Mouse (Mus musculus): ENCODE data around the gene Rpl41. TPM values are rescaled to one million over a fixed set of nuclear protein-coding genes. Genes with fewer than 3 reads are reported as not detected.

Gene Rpl41
- polyA plus RNA-seq (2015; fragmentation: Nextera tagmentation; extraction: Ambion mirVana): 2,263 and 2,497 TPM in 2 replicates

GRCm38 (mm10) chr10:128548947-128549681 lies at the start of gene Rpl41:
Gene Rpl41 (minus strand): TSS chr10:128549305.
- ATAC-seq (ENCODE audit: low FRiP score, low read depth): peak; percentile 91

GRCm38 (mm10) chr10:128598476-128598875 lies 49.4 kb upstream of the Rpl41 start:
- no peaks in the 10 kb centered on the region for H3K9me3 ChIP-seq
- no peak for ATAC-seq (ENCODE audit: low FRiP score, low read depth)
- no peak overlapping the region for H3K4me3 ChIP-seq
- H3K27me3 ChIP-seq: no peaks in the 10 kb centered on the region
- H3K4me1 ChIP-seq (replicated peaks): no peaks in the 10 kb centered on the region
- no peak overlapping the region for H3K27ac ChIP-seq (replicated peaks)
- H3K9ac ChIP-seq: no peak overlapping the region
- H3K4me2 ChIP-seq: no peak overlapping the region
- WGBS: 85% methylated on average over 2 of the region's 2 CpGs
- no peaks in the 10 kb centered on the region for H3K36me3 ChIP-seq

More at GRCm38 (mm10) chr10:128548947-128549681, at the start of gene Rpl41:
- Histone ChIP-seq H3K36me3 (peaks cover 14% of the 10 kb centered on the region), H3K4me1 (replicated peaks) (peaks cover 17% of the 10 kb centered on the region), H3K9ac (peak within 1 kb of the TSS; percentile 65), H3K27ac (replicated peaks) (peak within 1 kb of the TSS; percentile 97), H3K4me2 (peak within 1 kb of the TSS; percentile 89), H3K4me3 (peak within 1 kb of the TSS; percentile 64), H3K27me3 (no peaks in the 10 kb centered on the region), H3K9me3 (no peaks in the 10 kb centered on the region)
- under 1% methylated on average over 31 of the region's 31 CpGs for WGBS

GRCm38 (mm10) chr10:128592797-128593196 lies 43.7 kb upstream of the Rpl41 start:
- Histone ChIP-seq H3K4me3 (no peak overlapping the region), H3K9me3 (no peaks in the 10 kb centered on the region), H3K27me3 (peaks cover 18% of the 10 kb centered on the region), H3K27ac (replicated peaks) (no peak overlapping the region), H3K36me3 (no peaks in the 10 kb centered on the region), H3K4me1 (replicated peaks) (peaks cover 18% of the 10 kb centered on the region), H3K4me2 (no peak overlapping the region), H3K9ac (no peak overlapping the region)
- ATAC-seq (ENCODE audit: low FRiP score, low read depth): no peak
- 56% methylated on average over 5 of the region's 5 CpGs for WGBS

- H3K36me3 ChIP-seq: no peaks in the 10 kb centered on the region
- peaks cover 18% of the 10 kb centered on the region for H3K4me1 ChIP-seq (replicated peaks)
- no peak overlapping the region for H3K9ac ChIP-seq
- ATAC-seq (ENCODE audit: low FRiP score, low read depth): no peak
- no peak overlapping the region for H3K4me3 ChIP-seq
- no peak overlapping the region for H3K27ac ChIP-seq (replicated peaks)
- whole genome bisulfite sequencing: 91% methylated on average over 6 of the region's 6 CpGs
- H3K27me3 ChIP-seq: peaks cover 32% of the 10 kb centered on the region
- H3K9me3 ChIP-seq: no peaks in the 10 kb centered on the region
- H3K4me2 ChIP-seq: no peak overlapping the region
Measured at GRCm38 (mm10) chr10:128591436-128591835, 42.3 kb upstream of the Rpl41 start.

DNA sequence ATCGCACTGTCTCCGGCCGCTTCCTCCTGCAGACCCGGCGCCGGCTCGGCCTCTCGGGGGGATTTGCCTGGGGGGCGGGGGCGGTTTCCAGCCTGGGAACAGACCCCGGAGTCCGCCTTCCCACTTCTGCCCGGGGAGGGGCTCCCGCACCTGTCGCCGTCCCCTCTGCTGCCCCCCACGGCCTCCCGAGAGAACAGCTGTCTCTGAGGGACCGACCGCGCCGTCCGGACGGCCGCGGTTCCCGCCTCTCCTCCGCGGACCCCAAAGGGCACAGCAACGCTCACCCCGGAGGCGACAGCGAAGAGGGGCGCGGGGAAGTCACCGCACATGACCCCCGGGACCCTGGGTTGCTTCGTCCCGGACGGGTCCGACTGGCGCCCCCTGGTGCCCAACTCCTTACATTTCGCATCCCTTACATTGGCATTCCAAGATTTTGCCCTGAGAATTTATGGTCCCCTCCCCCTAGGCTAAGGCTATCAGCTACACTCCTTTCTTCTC lies 41.1 kb upstream of the Rpl41 start:
- no peaks in the 10 kb centered on the region for H3K36me3 ChIP-seq
- H3K9me3 ChIP-seq: no peaks in the 10 kb centered on the region
- H3K4me3 ChIP-seq: peak overlapping the region; percentile 71
- ATAC-seq (ENCODE audit: low FRiP score, low read depth): peak; percentile 62
- WGBS: under 1% methylated on average over 43 of the region's 43 CpGs
- H3K27ac ChIP-seq (replicated peaks): no peak overlapping the region; the same call in 1 of the 2 replicates
- H3K9ac ChIP-seq: peak overlapping the region; percentile 42
- peak overlapping the region; percentile 99 for H3K4me2 ChIP-seq
- peaks cover 18% of the 10 kb centered on the region for H3K4me1 ChIP-seq (replicated peaks)
- H3K27me3 ChIP-seq: peaks cover 38% of the 10 kb centered on the region

DNA sequence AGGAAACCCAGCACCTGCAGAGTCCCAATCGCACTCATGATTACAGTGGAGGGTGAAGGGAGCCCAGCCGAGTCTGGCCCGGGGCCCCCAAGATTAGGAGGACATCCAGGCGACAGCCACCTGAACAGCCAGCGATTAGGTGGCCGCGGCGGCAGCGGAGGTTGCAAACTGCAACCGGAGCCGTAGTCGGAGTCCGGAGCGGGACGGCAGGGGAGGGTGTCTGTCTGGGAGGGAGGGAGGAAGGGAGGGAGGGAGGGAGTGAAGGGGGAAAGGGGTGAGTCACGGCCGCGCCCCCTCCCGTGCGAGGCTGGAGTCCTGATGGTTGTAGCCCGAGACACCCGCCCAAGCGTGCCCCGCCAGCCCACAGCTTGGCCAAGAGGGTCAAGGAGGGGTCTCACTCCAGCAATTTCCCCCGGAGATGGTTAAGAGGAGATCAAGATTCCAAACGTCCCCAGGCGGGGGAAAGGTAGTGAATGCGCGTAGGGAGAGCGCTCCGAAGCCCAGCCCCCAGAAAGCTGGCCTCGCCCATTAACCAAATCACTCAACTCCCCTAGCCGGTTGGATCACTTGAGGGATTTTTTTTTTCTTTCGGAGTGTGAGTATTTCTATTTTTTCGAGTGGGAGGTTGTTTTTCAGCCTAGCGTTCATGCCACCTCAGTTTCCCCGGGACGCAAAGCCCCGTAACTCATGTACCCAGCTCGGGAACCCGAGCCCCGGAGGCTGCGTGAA lies 40.5 kb upstream of the Rpl41 start, which contains the start of gene Erbb3:
Gene Erbb3, minus strand, starts transcription at position 189 of the 729 bp plus-strand sequence.
- H3K27ac ChIP-seq (replicated peaks): no peak within 1 kb of the TSS; the same call in 1 of the 2 replicates
- WGBS: under 1% methylated on average over 43 of the region's 43 CpGs
- H3K9me3 ChIP-seq: no peaks in the 10 kb centered on the region
- H3K36me3 ChIP-seq: no peaks in the 10 kb centered on the region
- H3K9ac ChIP-seq: peak within 1 kb of the TSS; percentile 42
- H3K27me3 ChIP-seq: peaks cover 39% of the 10 kb centered on the region
- H3K4me1 ChIP-seq (replicated peaks): peaks cover 18% of the 10 kb centered on the region
- H3K4me2 ChIP-seq: peak within 1 kb of the TSS; percentile 99
- peak; percentile 21; the same call in 1 of the 2 replicates for ATAC-seq (ENCODE audit: low FRiP score, low read depth)
- peak within 1 kb of the TSS; percentile 71 for H3K4me3 ChIP-seq

GRCm38 (mm10) chr10:128588775-128589463 lies 39.8 kb upstream of the Rpl41 start:
- peak overlapping the region; percentile 42; the same call in 1 of the 2 replicates for H3K9ac ChIP-seq
- H3K9me3 ChIP-seq: no peaks in the 10 kb centered on the region
- H3K27ac ChIP-seq (replicated peaks): no peak overlapping the region
- peaks cover 18% of the 10 kb centered on the region for H3K4me1 ChIP-seq (replicated peaks)
- ATAC-seq (ENCODE audit: low FRiP score, low read depth): peak; percentile 19; the same call in 1 of the 2 replicates
- H3K4me3 ChIP-seq: peak overlapping the region; percentile 71
- peaks cover 42% of the 10 kb centered on the region for H3K27me3 ChIP-seq
- 1% methylated on average over 23 of the region's 23 CpGs for WGBS
- H3K36me3 ChIP-seq: no peaks in the 10 kb centered on the region
- H3K4me2 ChIP-seq: peak overlapping the region; percentile 99

GRCm38 (mm10) chr10:128588136-128588535 lies 39.0 kb upstream of the Rpl41 start:
- H3K27ac ChIP-seq (replicated peaks): no peak overlapping the region
- H3K36me3 ChIP-seq: no peaks in the 10 kb centered on the region
- H3K9ac ChIP-seq: no peak overlapping the region
- H3K4me2 ChIP-seq: no peak overlapping the region
- WGBS: 33% methylated on average over 1 of the region's 1 CpGs
- H3K27me3 ChIP-seq: peaks cover 42% of the 10 kb centered on the region
- no peak overlapping the region for H3K4me3 ChIP-seq
- no peak for ATAC-seq (ENCODE audit: low FRiP score, low read depth)
- H3K4me1 ChIP-seq (replicated peaks): peaks cover 18% of the 10 kb centered on the region
- no peaks in the 10 kb centered on the region for H3K9me3 ChIP-seq

DNA sequence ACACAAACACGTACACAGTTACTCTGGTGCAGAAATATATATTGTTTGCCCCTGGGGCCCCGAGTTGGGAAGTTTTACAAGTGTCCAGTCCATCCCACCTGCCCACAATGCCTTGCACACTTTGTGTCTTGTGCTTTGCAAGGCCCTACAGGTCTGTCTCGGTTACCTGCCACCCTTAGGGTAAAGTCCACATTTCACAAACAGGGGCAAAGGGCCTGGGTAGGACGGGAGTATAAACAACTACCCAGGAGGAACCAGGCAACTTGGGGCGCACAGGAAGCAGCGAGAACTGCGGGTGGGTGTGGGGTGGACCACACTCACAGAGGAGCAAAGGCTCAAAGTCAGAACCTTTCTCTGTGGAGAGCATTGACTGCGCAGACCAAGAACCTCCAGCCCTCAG lies 38.6 kb upstream of the Rpl41 start:
- Histone ChIP-seq H3K36me3 (no peaks in the 10 kb centered on the region), H3K9me3 (no peaks in the 10 kb centered on the region), H3K4me3 (no peak overlapping the region), H3K27me3 (peaks cover 42% of the 10 kb centered on the region), H3K27ac (replicated peaks) (no peak overlapping the region), H3K4me1 (replicated peaks) (peaks cover 18% of the 10 kb centered on the region), H3K4me2 (no peak overlapping the region), H3K9ac (no peak overlapping the region)
- 0 out of 2 replicates have a peak, but pooled peaks have one; percentile 25 for ATAC-seq (ENCODE audit: low FRiP score, low read depth)
- 54% methylated on average over 8 of the region's 8 CpGs for WGBS

DNA sequence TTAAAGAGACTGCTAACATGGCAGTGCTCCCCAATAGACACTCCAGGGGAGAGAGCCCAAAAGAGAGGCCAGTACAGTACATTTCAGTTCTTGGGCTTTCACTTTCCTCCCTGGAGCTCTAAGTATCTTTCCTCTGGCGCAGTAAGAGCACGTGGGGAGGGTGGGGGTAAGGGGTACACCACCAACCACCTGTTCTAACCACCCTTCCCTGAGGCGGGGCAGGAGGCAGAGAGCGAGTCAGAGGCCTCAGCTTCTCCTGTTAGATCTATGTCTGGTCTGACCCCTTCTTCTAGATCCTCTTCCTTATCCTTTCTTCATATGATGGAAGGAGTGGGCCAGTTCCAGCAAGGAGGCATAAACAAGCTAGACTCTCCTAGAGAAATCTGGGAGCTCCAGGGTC lies 38.0 kb upstream of the Rpl41 start:
- peaks cover 42% of the 10 kb centered on the region for H3K27me3 ChIP-seq
- ATAC-seq (ENCODE audit: low FRiP score, low read depth): no peak
- peak overlapping the region; percentile 9; the same call in 1 of the 2 replicates for H3K4me2 ChIP-seq
- H3K9ac ChIP-seq: no peak overlapping the region
- H3K4me3 ChIP-seq: no peak overlapping the region
- peaks cover 18% of the 10 kb centered on the region for H3K4me1 ChIP-seq (replicated peaks)
- 50% methylated on average over 4 of the region's 4 CpGs for WGBS
- H3K9me3 ChIP-seq: no peaks in the 10 kb centered on the region
- no peaks in the 10 kb centered on the region for H3K36me3 ChIP-seq
- H3K27ac ChIP-seq (replicated peaks): no peak overlapping the region

DNA sequence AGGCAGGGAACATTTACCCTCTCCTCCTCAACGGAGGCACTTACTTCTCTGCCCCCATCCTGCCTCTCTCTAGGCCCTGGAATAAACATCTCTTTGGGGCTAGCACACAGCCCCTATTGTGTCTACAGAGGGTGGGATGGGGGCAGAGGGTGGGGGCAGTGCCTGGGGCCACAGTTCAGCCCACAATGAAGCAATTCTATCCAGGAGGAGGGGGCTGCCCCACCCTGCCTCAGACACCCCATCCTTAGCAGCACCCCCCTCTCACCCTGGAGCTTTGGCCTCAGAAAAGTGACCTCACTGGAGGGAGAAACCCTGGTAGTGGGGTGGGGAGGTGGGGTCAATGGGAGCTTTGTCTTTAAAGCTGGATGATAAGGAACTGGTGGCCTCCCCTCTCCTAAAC lies 37.4 kb upstream of the Rpl41 start:
- Histone ChIP-seq H3K4me3 (no peak overlapping the region), H3K4me2 (peak overlapping the region; percentile 9; the same call in 1 of the 2 replicates), H3K4me1 (replicated peaks) (peaks cover 18% of the 10 kb centered on the region), H3K36me3 (no peaks in the 10 kb centered on the region), H3K9ac (no peak overlapping the region), H3K27me3 (peaks cover 42% of the 10 kb centered on the region), H3K27ac (replicated peaks) (no peak overlapping the region), H3K9me3 (no peaks in the 10 kb centered on the region)
- ATAC-seq (ENCODE audit: low FRiP score, low read depth): no peak
- 0% methylated on average over 1 of the region's 1 CpGs for WGBS
